Mouse (Mus musculus) MN1 (cell line): ENCODE data around the gene Tfdp2.
A peak's percentile ranks its signal among the peaks of the same experiment; 100 is the strongest.

Experiments
- DNase-seq: peaks from one replicate; pipeline ENCODE4 v3.0.0-alpha.2; 2016; ENCODE audit warnings: low spot score

Gene Tfdp2

GRCm38 (mm10) chr9:96228285-96228684, 32.2 kb downstream of the Tfdp2 start:
- DNase-seq: no peak

DNA sequence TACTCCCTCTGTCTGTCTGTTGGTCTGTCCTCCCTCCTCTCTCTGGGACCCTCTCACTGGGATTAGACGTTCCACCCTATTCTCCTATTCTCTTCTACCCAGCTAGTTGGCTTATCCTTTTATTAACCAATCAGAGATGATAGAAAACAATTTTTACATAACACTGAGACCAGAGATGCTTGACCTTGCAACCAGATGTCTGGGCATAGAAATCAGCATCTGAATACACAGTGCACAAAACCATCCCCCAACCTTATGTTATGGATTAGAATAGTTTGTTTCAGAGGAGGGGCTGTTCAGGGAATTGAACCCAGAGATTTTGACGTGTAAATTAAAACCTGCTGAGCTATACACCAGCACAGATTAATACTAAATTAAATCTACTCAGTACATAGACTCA, 34.2 kb downstream of the Tfdp2 start:
- no peak for DNase-seq

GRCm38 (mm10) chr9:96235477-96235876, 39.4 kb downstream of the Tfdp2 start:
- no peak for DNase-seq

- DNase-seq: no peak
Observed at GRCm38 (mm10) chr9:96237391-96237790, 41.3 kb downstream of the Tfdp2 start.

- DNase-seq: peak; percentile 7
Observed at GRCm38 (mm10) chr9:96238286-96238685, 42.2 kb downstream of the Tfdp2 start.

GRCm38 (mm10) chr9:96241134-96242097, 45.3 kb downstream of the Tfdp2 start:
- DNase-seq: peak; percentile 17

DNA sequence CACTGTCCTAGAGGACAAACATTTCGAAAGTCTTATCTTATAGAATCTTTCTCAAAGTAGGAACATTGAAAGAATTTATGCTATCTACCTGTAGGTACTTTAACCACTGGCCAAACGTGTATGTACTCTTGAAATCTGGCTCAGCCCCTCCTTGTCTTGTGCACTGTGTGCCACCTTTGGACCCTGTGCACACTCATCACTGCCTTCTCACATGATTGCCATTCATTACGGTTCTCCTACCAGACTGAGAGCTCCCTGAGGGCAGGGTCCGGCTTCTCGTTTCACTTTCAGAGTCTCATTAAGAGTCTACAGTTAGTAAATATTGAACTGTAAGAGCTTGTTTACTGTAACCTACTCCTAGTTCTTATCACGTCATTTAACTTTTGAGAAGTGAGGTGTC, 47.8 kb downstream of the Tfdp2 start:
- DNase-seq: no peak

- DNase-seq: no peak
Observed at GRCm38 (mm10) chr9:96254812-96255211, 58.7 kb downstream of the Tfdp2 start.

DNA sequence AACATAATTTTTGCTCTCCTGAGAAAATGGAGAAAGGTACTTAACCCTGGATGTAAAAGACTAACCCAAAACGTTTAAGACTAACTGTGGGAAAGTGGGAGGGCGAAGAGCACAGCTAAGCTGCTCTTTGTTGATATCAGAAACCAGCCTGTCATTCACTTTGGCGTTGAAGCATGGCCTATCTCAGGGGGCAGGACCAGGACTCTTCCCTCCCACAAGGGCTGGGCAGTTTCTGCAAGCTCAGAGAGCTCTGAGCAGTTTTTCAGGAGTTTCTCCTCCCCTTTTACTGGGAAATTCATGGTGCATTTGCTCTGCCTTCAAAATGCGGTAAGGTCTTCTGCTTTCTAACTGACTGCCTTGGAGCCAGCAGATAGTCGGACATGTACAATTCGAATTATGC, 62.4 kb downstream of the Tfdp2 start:
- no peak for DNase-seq

DNA sequence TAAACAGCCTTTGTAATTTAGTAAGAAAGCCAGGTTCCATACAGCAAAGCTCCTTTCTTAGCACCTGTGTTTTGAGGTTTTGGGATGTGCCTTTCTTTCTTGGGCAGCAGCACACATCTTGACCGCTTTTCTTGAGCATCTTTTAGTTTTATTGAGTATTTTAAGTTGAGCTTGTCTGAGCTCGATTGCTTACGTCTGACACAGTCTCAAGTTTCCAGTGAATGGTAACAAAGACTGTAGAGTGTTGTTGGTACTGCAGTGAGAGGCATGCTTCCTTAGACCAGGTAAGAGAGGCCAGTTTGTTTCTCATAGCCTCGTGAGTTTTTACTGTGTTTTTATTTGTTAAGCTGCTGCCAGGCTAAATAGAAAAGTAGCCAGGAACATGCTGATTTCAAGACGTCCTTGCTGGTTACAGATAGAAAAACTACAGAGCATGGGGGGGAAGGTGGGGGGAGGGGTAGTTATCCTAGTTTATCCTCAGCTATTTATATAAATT, 63.0 kb downstream of the Tfdp2 start:
- no peak for DNase-seq

- DNase-seq: no peak
Observed at GRCm38 (mm10) chr9:96259753-96260520, 63.9 kb downstream of the Tfdp2 start.

- no peak for DNase-seq
Observed at GRCm38 (mm10) chr9:96261101-96261500, 65.0 kb downstream of the Tfdp2 start.

DNA sequence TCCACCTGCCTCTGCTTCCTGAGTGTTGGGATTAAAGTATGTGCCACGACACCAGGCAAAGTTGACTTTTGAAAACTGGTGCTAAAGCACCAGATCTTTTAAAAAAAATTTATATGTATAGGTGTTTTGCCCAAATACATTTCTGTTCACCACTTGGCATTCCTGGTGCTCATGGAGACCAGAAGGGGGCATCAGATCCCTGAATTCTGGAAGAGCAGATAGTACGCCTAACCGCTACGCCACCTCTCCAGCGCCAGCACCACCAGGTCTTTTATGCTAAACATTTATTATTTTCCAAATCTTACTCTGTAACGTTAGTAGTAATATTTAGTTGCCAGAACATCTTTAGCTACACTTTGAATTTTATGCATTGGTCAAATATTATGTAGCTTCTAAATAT, 65.9 kb downstream of the Tfdp2 start:
- no peak for DNase-seq

DNA sequence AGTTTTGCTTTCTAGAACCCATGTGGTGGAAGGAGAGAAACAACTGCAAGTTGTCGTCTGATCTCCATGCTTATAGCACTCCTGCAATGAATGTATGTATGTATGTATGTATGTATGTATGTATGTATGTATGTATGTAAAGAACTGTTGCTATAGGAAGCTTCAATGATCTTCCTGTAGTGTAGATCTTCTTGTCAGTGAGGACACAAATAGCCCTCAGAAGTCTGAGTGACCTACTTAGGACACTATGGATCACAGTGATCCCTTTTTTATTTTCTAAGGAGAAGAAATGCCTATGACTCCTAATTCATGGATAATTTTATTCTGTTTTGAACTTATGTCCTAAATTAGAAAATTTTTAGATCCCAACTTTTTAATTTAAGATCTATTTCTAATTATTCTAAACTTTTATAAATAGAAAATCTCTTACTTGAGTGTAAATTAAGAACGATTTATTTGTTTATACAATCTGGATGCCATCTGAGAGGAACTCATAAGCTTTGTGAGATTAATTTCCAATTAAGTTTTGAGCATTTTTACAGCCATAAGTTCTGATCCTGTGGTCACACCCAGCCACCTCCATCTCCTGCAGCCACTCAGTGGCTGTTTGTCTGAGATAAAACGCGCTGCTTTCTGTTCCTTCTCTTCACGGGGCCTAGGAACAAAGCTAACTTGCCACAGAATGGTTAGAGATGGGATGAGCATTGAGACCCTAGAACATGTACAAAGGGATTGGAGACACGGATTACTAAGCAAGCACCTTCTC, 70.9 kb downstream of the Tfdp2 start:
- no peak for DNase-seq

- DNase-seq: no peak
Observed at GRCm38 (mm10) chr9:96267559-96267948, 71.5 kb downstream of the Tfdp2 start.

DNA sequence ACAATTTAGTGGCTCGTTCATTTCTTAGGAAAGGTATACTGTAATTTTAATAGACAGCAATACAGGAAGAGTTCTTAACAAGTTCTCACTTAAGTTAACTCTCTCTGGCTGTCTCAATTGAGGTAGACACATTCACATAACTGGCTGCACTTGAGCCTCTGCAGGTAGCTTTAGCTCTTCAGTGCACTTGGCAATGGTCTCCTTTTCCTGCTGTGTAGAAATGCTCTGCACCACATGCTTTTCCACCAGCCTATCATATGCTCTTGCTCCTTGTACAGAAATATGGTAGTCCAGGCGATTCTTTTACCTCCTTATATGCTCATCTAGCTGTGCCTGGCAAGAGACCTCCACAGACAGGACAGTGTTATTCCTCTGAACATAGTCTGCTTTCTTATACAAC, 73.7 kb downstream of the Tfdp2 start:
- no peak for DNase-seq

GRCm38 (mm10) chr9:96275543-96275942, 79.5 kb downstream of the Tfdp2 start:
- no peak for DNase-seq

- no peak for DNase-seq
Observed at GRCm38 (mm10) chr9:96281497-96281896, 85.4 kb downstream of the Tfdp2 start.

- no peak for DNase-seq
Observed at GRCm38 (mm10) chr9:96282082-96282481, 86.0 kb downstream of the Tfdp2 start.

GRCm38 (mm10) chr9:96284916-96285315, 88.8 kb downstream of the Tfdp2 start:
- peak; percentile 51 for DNase-seq

GRCm38 (mm10) chr9:96292144-96292543, 96.1 kb downstream of the Tfdp2 start:
- DNase-seq: no peak

DNA sequence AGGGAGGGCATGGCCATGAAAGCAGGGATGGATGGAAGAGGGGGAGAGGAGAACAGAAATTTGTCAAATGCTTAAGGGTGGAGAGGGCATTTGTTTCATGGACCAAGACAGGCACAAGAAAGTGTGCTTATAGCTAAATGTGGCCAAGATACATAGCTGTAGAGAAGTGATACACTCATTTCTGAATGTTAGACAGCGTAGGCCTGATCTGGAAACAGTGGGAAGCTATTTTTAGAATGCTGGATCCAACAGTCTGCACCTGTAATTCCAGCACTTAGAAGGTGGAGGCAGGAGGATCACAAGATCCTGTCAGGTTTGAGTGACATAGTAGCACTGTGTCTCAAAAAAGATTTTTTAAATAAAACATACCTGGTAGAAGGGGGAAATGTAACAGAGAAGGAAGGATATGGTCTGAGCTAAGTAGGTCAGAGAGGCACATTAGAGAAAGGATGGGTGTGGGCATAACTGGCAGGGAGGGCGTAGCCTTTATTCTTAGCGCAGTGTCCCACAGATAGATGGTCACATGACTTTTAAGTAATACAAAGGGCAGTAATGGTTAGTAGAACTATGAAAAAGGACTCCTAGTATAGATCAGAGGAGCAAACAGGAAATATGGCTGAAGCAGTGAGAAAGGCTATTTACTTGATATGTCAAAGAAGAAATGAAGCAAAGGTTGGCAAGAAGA, 103.4 kb downstream of the Tfdp2 start:
- no peak for DNase-seq
